Mouse (Mus musculus) heart, embryonic 11.5 days (tissue): ENCODE measurements around the gene Dlgap4. TPM values are rescaled to one million over a fixed set of nuclear protein-coding genes. Genes with fewer than 3 reads are reported as not detected.

Source experiments
- ATAC-seq: fragments of 200-750 bp; cut with Nextera tagmentation; replicated peaks from 2 replicates; pipeline ENCODE4 v1.8.0; 2017; ENCODE audit warnings: moderate library complexity; ENCODE audit not compliant: insufficient number of reproducible peaks, low FRiP score, low TSS enrichment
- H3K27ac ChIP-seq: fragments of 300-500 bp; sonication (generic); 2 replicates; pipeline ENCODE4 v1.5.1; 2014; ENCODE audit warnings: mild to moderate bottlenecking, low read depth, low read length
- H3K27me3 ChIP-seq: fragments of 300-500 bp; sonication (generic); 2 replicates; pipeline ENCODE4 v1.6.1; 2014; ENCODE audit warnings: mild to moderate bottlenecking, low read length, mixed read lengths; ENCODE audit not compliant: control insufficient read depth, insufficient read depth
- H3K36me3 ChIP-seq: fragments of 300-500 bp; sonication (generic); 2 replicates; pipeline ENCODE4 v1.6.1; 2014; ENCODE audit warnings: mild to moderate bottlenecking, low read length, moderate library complexity, mixed read lengths; ENCODE audit not compliant: control insufficient read depth, insufficient read depth
- H3K4me1 ChIP-seq: fragments of 300-500 bp; sonication (generic); 2 replicates; pipeline ENCODE4 v1.6.1; 2014; ENCODE audit warnings: low read length; ENCODE audit not compliant: control insufficient read depth, insufficient read depth
- H3K4me2 ChIP-seq: fragments of 300-500 bp; sonication (generic); 2 replicates; pipeline ENCODE4 v1.6.1; 2014; ENCODE audit warnings: mild to moderate bottlenecking, moderate library complexity
- H3K4me3 ChIP-seq: fragments of 300-500 bp; sonication (generic); 2 replicates; pipeline ENCODE4 v1.5.1; 2014; ENCODE audit warnings: low read depth, low read length
- H3K9ac ChIP-seq: fragments of 300-500 bp; sonication (generic); 2 replicates; pipeline ENCODE4 v1.6.1; 2014; ENCODE audit warnings: mild to moderate bottlenecking, low read depth, low read length, moderate library complexity
- H3K9me3 ChIP-seq: fragments of 300-500 bp; sonication (generic); replicated peaks from 2 replicates; pipeline ENCODE4 v1.6.1; 2016; ENCODE audit warnings: low read length; ENCODE audit not compliant: control insufficient read depth
- WGBS: fragments of 180-500 bp; shearing (Covaris S2); extraction: QIAGEN DNeasy Blood & Tissue Kit; methylation state at CpG from one replicate; pipeline ENCODE4 v1.1.7; 2014; ENCODE audit not compliant: insufficient replicate concordance; 5-methylcytosine and 5-hydroxymethylcytosine counted together
- polyA plus RNA-seq: library from polyadenylated mRNA; unstranded; fragments of >200 nt; fragmentation: Nextera tagmentation; extraction: Ambion mirVana; gene quantifications from 2 replicates; pipeline ENCODE4 v1.2.1, GENCODE M21; 2014

Gene Dlgap4
- polyA plus RNA-seq, 1 experiment from 2014 or later = 70.5 TPM

DNA sequence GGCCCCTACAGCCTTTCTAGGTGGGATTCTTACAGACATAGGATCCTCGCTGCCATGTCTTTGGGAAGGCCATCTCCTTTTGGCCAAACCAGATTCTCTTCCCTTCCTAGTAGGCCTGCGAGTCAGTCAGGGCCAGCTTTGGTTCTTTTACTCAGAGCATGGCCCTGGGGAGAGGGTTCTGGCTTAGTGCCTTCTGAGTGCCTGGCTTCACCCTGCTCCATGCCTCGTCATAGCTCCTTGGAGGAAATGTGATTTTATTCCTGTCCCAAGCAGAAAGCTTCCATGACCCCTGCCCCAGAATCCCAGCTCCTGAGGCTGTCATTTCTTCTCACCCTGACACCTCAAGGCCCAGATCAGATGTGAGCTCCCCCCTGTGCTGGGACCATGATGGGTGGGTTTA lies 133.8 kb downstream of the Dlgap4 start:
- H3K36me3 ChIP-seq = peaks cover 24% of the 10 kb centered on the region
- no peaks in the 10 kb centered on the region for H3K9me3 ChIP-seq
- no peak overlapping the region for H3K4me2 ChIP-seq
- H3K27me3 ChIP-seq = no peaks in the 10 kb centered on the region
- no peak for ATAC-seq
- H3K9ac ChIP-seq = no peak overlapping the region
- no peak overlapping the region for H3K27ac ChIP-seq
- no peak overlapping the region for H3K4me3 ChIP-seq
- H3K4me1 ChIP-seq = peaks cover 15% of the 10 kb centered on the region
- WGBS = 92% methylated on average over 3 of the region's 3 CpGs

GRCm38 (mm10) chr2:156749687-156750086 lies 136.2 kb downstream of the Dlgap4 start:
- Histone ChIP-seq H3K4me3 (no peak overlapping the region), H3K9me3 (no peaks in the 10 kb centered on the region), H3K4me1 (peaks cover 6% of the 10 kb centered on the region; the same call in 1 of the 2 replicates), H3K27me3 (no peaks in the 10 kb centered on the region), H3K4me2 (no peak overlapping the region), H3K36me3 (peaks cover 29% of the 10 kb centered on the region), H3K27ac (no peak overlapping the region), H3K9ac (no peak overlapping the region)
- WGBS = 81% methylated on average over 8 of the region's 8 CpGs
- ATAC-seq = no peak

DNA sequence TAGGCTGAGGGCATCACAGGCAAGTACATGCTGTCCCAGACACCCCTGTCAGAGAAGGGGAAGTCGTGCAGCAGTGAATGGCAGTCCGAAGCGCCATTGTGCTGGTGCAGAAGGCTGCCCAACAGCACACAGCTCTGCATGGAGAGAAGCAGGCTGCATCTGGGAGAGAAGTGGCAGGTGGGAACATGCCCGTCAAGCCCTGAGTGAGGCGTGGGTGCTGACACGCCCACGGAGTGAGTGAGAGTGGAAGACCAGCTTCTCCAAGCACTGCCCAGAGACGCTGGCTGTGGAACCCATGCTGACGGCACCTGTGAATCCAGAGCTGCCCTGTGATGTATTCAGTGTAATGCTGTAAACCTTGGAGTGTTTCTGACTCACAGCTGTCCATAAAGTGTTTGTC lies 143.4 kb downstream of the Dlgap4 start:
- peaks cover 41% of the 10 kb centered on the region for H3K36me3 ChIP-seq

GRCm38 (mm10) chr2:156760843-156761505 lies 147.5 kb downstream of the Dlgap4 start:
- WGBS = 80% methylated on average over 5 of the region's 5 CpGs
- Histone ChIP-seq H3K4me3 (no peak overlapping the region), H3K36me3 (peaks cover 52% of the 10 kb centered on the region), H3K9ac (no peak overlapping the region), H3K27ac (no peak overlapping the region), H3K4me2 (no peak overlapping the region), H3K27me3 (no peaks in the 10 kb centered on the region), H3K9me3 (peaks cover 3% of the 10 kb centered on the region; the same call in 1 of the 2 replicates), H3K4me1 (no peaks in the 10 kb centered on the region; the same call in 1 of the 2 replicates)
- ATAC-seq = no peak

More for the DNA sequence above, 143.4 kb downstream of the Dlgap4 start:
- peaks cover 3% of the 10 kb centered on the region; the same call in 1 of the 2 replicates for H3K9me3 ChIP-seq
- H3K27me3 ChIP-seq = no peaks in the 10 kb centered on the region
- no peak overlapping the region for H3K4me3 ChIP-seq
- H3K4me1 ChIP-seq = no peaks in the 10 kb centered on the region; the same call in 1 of the 2 replicates
- no peak overlapping the region for H3K27ac ChIP-seq
- no peak overlapping the region for H3K9ac ChIP-seq
- no peak for ATAC-seq
- H3K4me2 ChIP-seq = no peak overlapping the region
- 91% methylated on average over 9 of the region's 9 CpGs for WGBS

DNA sequence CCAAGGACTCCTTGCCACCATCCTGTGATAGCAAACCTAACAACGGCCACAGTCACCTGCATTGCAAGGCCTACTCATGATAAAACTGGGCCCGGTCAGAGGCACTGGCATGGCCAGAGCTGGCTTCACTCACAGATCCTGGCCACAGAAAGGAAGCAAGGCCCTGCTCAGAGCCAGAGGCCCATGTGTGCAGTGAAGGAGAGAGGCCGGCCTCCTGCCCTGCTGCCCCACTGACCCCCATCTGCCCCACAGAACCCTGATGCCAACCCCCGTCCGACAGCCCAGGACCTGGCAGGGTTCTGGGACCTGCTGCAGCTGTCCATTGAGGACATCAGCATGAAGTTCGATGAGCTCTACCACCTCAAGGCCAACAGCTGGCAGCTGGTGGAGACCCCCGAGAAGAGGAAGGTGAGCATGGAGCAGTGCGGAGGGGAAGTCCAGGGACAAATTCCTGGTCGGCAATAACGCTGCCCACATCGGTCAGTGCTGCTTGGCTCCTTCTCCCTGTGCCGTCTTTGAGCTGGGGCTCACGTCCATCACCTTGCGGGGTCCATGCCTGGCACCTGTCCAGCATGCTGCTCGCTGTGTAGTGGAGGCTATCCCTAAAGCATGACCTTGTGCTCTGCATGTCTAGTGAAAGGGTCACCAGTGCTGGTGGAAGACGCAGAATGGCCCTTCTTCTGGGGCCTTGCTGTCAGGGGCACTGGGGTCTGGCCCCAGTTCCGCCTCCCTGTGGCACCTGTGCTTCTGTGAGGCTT lies 148.2 kb downstream of the Dlgap4 start:
- no peaks in the 10 kb centered on the region for H3K27me3 ChIP-seq

GRCm38 (mm10) chr2:156762499-156762898 lies 149.0 kb downstream of the Dlgap4 start:
- Histone ChIP-seq H3K27ac (no peak overlapping the region), H3K27me3 (no peaks in the 10 kb centered on the region), H3K4me1 (no peaks in the 10 kb centered on the region; the same call in 1 of the 2 replicates), H3K4me3 (no peak overlapping the region), H3K9me3 (0 out of 2 replicates have a peak, but pooled peaks cover 3% of the 10 kb centered on the region), H3K36me3 (peaks cover 37% of the 10 kb centered on the region), H3K9ac (no peak overlapping the region), H3K4me2 (no peak overlapping the region)
- WGBS = 91% methylated on average over 21 of the region's 21 CpGs
- no peak for ATAC-seq

More for the DNA sequence above, 148.2 kb downstream of the Dlgap4 start:
- 0 out of 2 replicates have a peak, but pooled peaks cover 3% of the 10 kb centered on the region for H3K9me3 ChIP-seq
- no peak overlapping the region for H3K9ac ChIP-seq
- no peak overlapping the region for H3K27ac ChIP-seq
- WGBS = 92% methylated on average over 17 of the region's 17 CpGs
- peaks cover 45% of the 10 kb centered on the region for H3K36me3 ChIP-seq
- ATAC-seq = no peak
- no peak overlapping the region for H3K4me3 ChIP-seq
- no peaks in the 10 kb centered on the region; the same call in 1 of the 2 replicates for H3K4me1 ChIP-seq
- H3K4me2 ChIP-seq = no peak overlapping the region

GRCm38 (mm10) chr2:156763101-156763500 lies 149.6 kb downstream of the Dlgap4 start:
- Histone ChIP-seq H3K36me3 (peaks cover 31% of the 10 kb centered on the region), H3K9me3 (0 out of 2 replicates have a peak, but pooled peaks cover 3% of the 10 kb centered on the region), H3K4me1 (no peaks in the 10 kb centered on the region; the same call in 1 of the 2 replicates), H3K4me3 (no peak overlapping the region), H3K9ac (no peak overlapping the region), H3K4me2 (no peak overlapping the region), H3K27ac (no peak overlapping the region), H3K27me3 (no peaks in the 10 kb centered on the region)
- 88% methylated on average over 11 of the region's 11 CpGs for WGBS
- ATAC-seq = no peak

GRCm38 (mm10) chr2:156764022-156764421 lies 150.5 kb downstream of the Dlgap4 start:
- Histone ChIP-seq H3K4me2 (no peak overlapping the region), H3K36me3 (peaks cover 22% of the 10 kb centered on the region), H3K4me1 (no peaks in the 10 kb centered on the region; the same call in 1 of the 2 replicates), H3K27me3 (no peaks in the 10 kb centered on the region), H3K9me3 (no peaks in the 10 kb centered on the region), H3K9ac (no peak overlapping the region; the same call in 1 of the 2 replicates), H3K27ac (no peak overlapping the region), H3K4me3 (no peak overlapping the region)
- ATAC-seq = peak; percentile 33; the same call in 1 of the 2 replicates
- WGBS = 90% methylated on average over 10 of the region's 10 CpGs
